Mouse (Mus musculus) bone marrow, adult 2 months (tissue): ENCODE results near the gene Ttll13.

Experiments used
- CTCF ChIP-seq: fragments of 200-500 bp; IDR thresholded peaks from 2 replicates; pipeline ENCODE4 v1.5.1; 2011; ENCODE audit warnings: low read length, control low read depth; ENCODE audit not compliant: control insufficient read depth, insufficient read depth
- POLR2A ChIP-seq: fragments of 200-500 bp; IDR thresholded peaks from 2 replicates; pipeline ENCODE4 v1.6.1; 2011; ENCODE audit warnings: low read depth, mild to moderate bottlenecking, control low read depth, low read length, borderline replicate concordance; ENCODE audit not compliant: control insufficient read depth

DNA sequence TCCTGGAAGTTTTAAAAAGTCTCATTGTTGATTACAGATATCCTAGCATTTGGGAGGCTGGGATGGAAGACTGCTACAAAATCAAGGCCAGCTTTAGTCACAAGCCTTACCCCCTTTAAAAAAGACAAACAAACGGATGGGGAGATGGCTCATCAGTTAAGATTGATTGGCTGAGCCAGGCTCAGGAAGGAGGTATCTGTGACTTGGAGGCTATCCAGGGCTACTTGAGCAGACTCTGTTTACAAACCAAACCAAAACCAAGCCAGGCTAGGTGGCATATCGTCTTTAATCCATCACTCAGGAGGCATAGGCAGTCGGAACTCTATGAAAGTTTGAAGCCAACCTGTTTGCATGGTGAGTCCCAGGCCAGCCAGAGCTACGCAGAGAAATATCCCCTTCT lies 4.5 kb upstream of the Ttll13 start:
- TF ChIP-seq CTCF: no peak
- TF ChIP-seq POLR2A: no peak
